Mouse (Mus musculus): ENCODE measurements around the gene Lmx1a.

DNA sequence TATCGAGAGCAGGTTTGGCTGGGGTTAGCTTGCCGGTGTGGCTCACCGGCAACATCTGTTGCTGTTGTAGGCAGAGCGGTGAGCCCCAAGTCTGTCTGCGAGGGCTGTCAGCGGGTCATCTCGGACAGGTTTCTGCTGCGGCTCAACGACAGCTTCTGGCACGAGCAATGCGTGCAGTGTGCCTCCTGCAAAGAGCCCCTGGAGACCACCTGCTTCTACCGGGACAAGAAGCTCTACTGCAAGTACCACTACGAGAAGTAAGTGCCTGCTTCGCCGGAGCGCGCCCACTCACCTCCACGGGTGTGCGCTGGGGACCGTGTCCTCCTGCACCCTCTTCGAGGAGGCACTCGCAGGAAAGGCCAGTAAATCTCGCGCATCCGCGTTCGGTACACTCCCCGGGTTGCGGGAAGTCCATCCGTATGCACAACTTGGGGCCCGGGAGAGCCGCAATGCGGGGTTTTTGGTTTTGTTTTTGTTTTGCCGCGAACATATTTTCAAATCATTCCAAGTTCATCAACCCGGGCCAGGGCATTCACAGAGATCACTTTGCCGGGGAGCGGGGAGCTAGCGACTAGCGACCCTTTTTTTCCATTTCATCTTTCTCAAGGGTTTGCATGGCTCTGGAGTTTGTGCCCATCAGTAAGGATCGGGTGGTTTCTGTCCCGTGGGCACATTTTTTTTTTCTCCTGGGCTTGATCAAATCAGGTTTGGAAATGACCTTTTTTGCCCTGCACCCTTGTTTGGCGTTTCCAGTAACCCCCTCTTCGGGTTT, 3.1 kb downstream of the Lmx1a start:
- TF ChIP-seq CTCF (IDR thresholded peaks at IDR 0.05; ENCODE audit: low read depth, low read length) = no peak
- no peak for TF ChIP-seq POLR2A (IDR thresholded peaks at IDR 0.05; ENCODE audit: borderline replicate concordance, low read depth, low read length)

All from bone marrow macrophage, adult 2 months (primary cell).